Mouse (Mus musculus): Measurements from ENCODE around the gene Zar1. TPM values are rescaled to one million over a fixed set of nuclear protein-coding genes. Genes with fewer than 3 reads are reported as not detected.
"Not testable (repeated sequence)": the region's sequence is repeated elsewhere in the genome, so short reads cannot be mapped to it uniquely, and the experiment has no call there.

Gene Zar1
- total RNA-seq (2012; rRNA removed) (not detected in 2 replicates), total RNA-seq (2014; rRNA removed) (not detected in 2 replicates), polyA plus RNA-seq (2012; ENCODE audit: insufficient read length, low read depth) (not detected in 2 replicates)

DNA sequence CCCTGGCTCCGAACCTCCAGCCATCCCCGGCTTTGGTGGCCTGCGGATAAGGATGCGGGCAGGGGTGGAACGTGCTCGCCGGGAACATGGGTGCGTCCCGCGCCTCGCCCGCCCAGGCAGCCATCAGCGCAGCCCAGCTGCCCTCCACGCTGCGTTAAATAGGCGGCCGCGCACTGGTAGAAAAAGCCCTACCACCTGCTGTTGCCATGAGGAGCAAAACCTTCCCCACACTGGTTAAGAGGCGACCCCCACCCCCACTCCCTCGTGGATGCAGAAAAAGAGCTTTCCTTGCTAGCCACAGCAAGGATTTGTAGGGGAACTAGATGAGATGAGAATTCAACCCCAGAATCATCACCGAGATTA is at the start of gene Zar1:
Zar1 (minus strand) TSS at position 285 of the 363 bp plus-strand sequence.
- H3K27me3 ChIP-seq (replicated peaks); H3K4me2 ChIP-seq (ENCODE audit: insufficient read depth, low read depth, poor library complexity, severe bottlenecking); H3K9ac ChIP-seq (ENCODE audit: insufficient read depth, low read depth); dilution Hi-C loops (cut with MboI; ENCODE audit: extremely low pct_ligation_motif_present, extremely low pct_unique_long_range_greater_than_20kb, low sequenced_read_pairs); H3K4me1 ChIP-seq (ENCODE audit: control insufficient read depth in 1 of 2, insufficient read depth in 2 of 2); DNase-seq (ENCODE audit: extremely low read depth); H3K27ac ChIP-seq (ENCODE audit: insufficient read depth, low read depth); in situ Hi-C loops (cut with MboI; ENCODE audit: low pct_ligation_motif_present, low pct_unique_long_range_greater_than_20kb, low sequenced_read_pairs); H3K4me3 ChIP-seq (replicated peaks in 1 of 3; ENCODE audit: low read depth in 2 of 3, low read length in 2 of 3, poor library complexity in 1 of 3); H3K36me3 ChIP-seq (replicated peaks in 1 of 2; ENCODE audit: control insufficient read depth in 1 of 2, insufficient read depth in 1 of 2, low read length in 1 of 2); H3K79me2 ChIP-seq (replicated peaks; ENCODE audit: control insufficient read depth, extremely low read depth, insufficient read depth, poor library complexity, severe bottlenecking); H3K9me3 ChIP-seq (replicated peaks; ENCODE audit: low read length): not testable (repeated sequence)

DNA sequence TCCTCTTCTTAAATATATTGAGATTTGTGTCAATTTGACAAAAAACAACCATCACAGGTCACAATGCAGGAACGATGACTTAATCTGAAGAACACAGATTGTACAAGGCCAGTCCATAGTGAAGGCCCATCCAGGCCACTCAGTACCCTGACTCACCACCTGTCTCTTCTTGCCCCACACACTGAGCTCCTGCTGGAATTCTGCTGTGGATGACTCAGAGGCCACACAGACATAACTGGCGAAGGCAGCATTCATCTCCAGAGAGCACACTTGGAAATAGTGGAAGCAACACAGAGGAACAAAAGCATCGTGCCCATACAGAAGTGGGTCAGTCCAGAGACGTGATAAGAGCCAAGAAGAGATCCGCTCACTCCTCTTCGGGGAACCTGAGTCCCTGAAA is 49.0 kb upstream of the Zar1 start:
- Histone ChIP-seq H3K4me2 (ENCODE audit: insufficient read depth, low read depth, poor library complexity, severe bottlenecking) (no peak overlapping the region), H3K27me3 (replicated peaks) (no peaks in the 10 kb centered on the region), H3K9ac (ENCODE audit: insufficient read depth, low read depth) (no peak overlapping the region), H3K4me3 (replicated peaks in 1 of 3; ENCODE audit: low read depth in 2 of 3, low read length in 2 of 3, poor library complexity in 1 of 3) (no peak overlapping the region), H3K9me3 (replicated peaks; ENCODE audit: low read length) (no peaks in the 10 kb centered on the region), H3K36me3 (replicated peaks in 1 of 2; ENCODE audit: control insufficient read depth in 1 of 2, insufficient read depth in 1 of 2, low read length in 1 of 2) (no peaks in the 10 kb centered on the region), H3K79me2 (replicated peaks; ENCODE audit: control insufficient read depth, extremely low read depth, insufficient read depth, poor library complexity, severe bottlenecking) (no peaks in the 10 kb centered on the region), H3K27ac (ENCODE audit: insufficient read depth, low read depth) (no peak overlapping the region), H3K4me1 (ENCODE audit: control insufficient read depth in 1 of 2, insufficient read depth in 2 of 2) (peaks cover 5% of the 10 kb centered on the region in 2 experiments; a peak in 2 of 4 replicates)
- in situ Hi-C loops (cut with MboI; ENCODE audit: low pct_ligation_motif_present, low pct_unique_long_range_greater_than_20kb, low sequenced_read_pairs) (no loop called here), dilution Hi-C loops (cut with MboI; ENCODE audit: extremely low pct_ligation_motif_present, extremely low pct_unique_long_range_greater_than_20kb, low sequenced_read_pairs) (no loop called here)
- TF ChIP-seq TBP (conservative IDR thresholded peaks at IDR 0.05; ENCODE audit: low read depth, low read length) (no peak), UBTF (IDR thresholded peaks at IDR 0.05; ENCODE audit: low read depth, low read length) (no peak), NELFE (IDR thresholded peaks at IDR 0.05; ENCODE audit: low read depth, low read length) (no peak), JUN (IDR thresholded peaks at IDR 0.05; ENCODE audit: insufficient read depth, low read depth, low read length) (no peak), USF1 (IDR thresholded peaks at IDR 0.05; ENCODE audit: low read depth, low read length) (no peak), SMC3 (IDR thresholded peaks at IDR 0.05; ENCODE audit: low read depth, low read length) (no peak), MAX (IDR thresholded peaks at IDR 0.05; ENCODE audit: low read length) (no peak)
- DNase-seq (ENCODE audit: extremely low read depth), result no peak

DNA sequence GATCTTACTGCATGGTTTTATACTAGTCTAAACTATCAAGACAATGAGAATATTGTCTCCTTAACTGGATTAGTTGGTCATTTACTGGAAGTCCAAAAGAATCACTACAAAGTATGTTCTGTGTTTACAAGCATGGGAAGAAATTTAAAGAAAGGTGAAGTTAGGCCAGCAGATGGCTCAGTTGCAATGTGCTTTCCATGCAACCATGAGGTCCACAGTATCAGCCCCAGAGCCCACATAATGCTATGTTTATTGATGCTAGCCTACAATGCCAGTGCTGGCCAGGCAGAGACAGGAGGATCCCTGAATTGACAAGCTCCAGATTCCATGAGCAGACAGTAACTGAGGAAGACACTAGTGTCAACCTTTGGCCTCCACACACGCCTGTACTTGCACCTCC is 40.0 kb upstream of the Zar1 start:
- Histone ChIP-seq H3K27ac (ENCODE audit: insufficient read depth, low read depth) (no peak overlapping the region), H3K9me3 (replicated peaks; ENCODE audit: low read length) (no peaks in the 10 kb centered on the region), H3K4me3 (replicated peaks in 1 of 3; ENCODE audit: low read depth in 2 of 3, low read length in 2 of 3, poor library complexity in 1 of 3) (no peak overlapping the region), H3K36me3 (replicated peaks in 1 of 2; ENCODE audit: control insufficient read depth in 1 of 2, insufficient read depth in 1 of 2, low read length in 1 of 2) (no peaks in the 10 kb centered on the region), H3K9ac (ENCODE audit: insufficient read depth, low read depth) (no peak overlapping the region), H3K4me1 (ENCODE audit: control insufficient read depth in 1 of 2, insufficient read depth in 2 of 2) (no peaks in the 10 kb centered on the region), H3K4me2 (ENCODE audit: insufficient read depth, low read depth, poor library complexity, severe bottlenecking) (no peak overlapping the region), H3K27me3 (replicated peaks) (no peaks in the 10 kb centered on the region), H3K79me2 (replicated peaks; ENCODE audit: control insufficient read depth, extremely low read depth, insufficient read depth, poor library complexity, severe bottlenecking) (no peaks in the 10 kb centered on the region)
- dilution Hi-C loops (cut with MboI; ENCODE audit: extremely low pct_ligation_motif_present, extremely low pct_unique_long_range_greater_than_20kb, low sequenced_read_pairs), result no loop called here
- TF ChIP-seq RAD21 (IDR thresholded peaks at IDR 0.05; ENCODE audit: low read depth, low read length), result peak; percentile 24
- TF ChIP-seq HCFC1 (IDR thresholded peaks at IDR 0.05; ENCODE audit: low read depth, low read length), result no peak
- no peak for TF ChIP-seq E2F4 (IDR thresholded peaks at IDR 0.05; ENCODE audit: insufficient replicate concordance, low read depth, low read length)
- TF ChIP-seq JUN (IDR thresholded peaks at IDR 0.05; ENCODE audit: insufficient read depth, low read depth, low read length), result no peak
- no peak for TF ChIP-seq UBTF (IDR thresholded peaks at IDR 0.05; ENCODE audit: low read depth, low read length)
- TF ChIP-seq TCF12 (IDR thresholded peaks at IDR 0.05; ENCODE audit: low read depth, low read length), result no peak
- TF ChIP-seq CTCF (conservative IDR thresholded peaks at IDR 0.05 in 1 of 2, IDR thresholded peaks at IDR 0.05 in 1 of 2; ENCODE audit: low read depth in 2 of 2, low read length in 2 of 2), result peak in 1 of 2 experiments; percentile 37; a peak in 2 of 4 replicates
- TF ChIP-seq BHLHE40 (IDR thresholded peaks at IDR 0.05; ENCODE audit: low read depth, low read length), result no peak
- peak; percentile 24; the same call in 1 of the 2 replicates for TF ChIP-seq MYC (IDR thresholded peaks at IDR 0.05; ENCODE audit: low read depth, low read length)
- no peak for TF ChIP-seq IRF4 (IDR thresholded peaks at IDR 0.05; ENCODE audit: low read depth, low read length)
- DNase-seq (ENCODE audit: extremely low read depth), result no peak
- in situ Hi-C loops (cut with MboI; ENCODE audit: low pct_ligation_motif_present, low pct_unique_long_range_greater_than_20kb, low sequenced_read_pairs), result loop anchor here (25.0 kb wide), 1 partner anchor 259 kb away; no protein-coding TSS in a partner anchor
